Mouse (Mus musculus) 3134 (cell line): Measurements from ENCODE around the gene Synm.

Source experiments
- DNase-seq: peaks from one replicate; pipeline ENCODE4 v3.0.0-alpha.2; 2011; ENCODE audit warnings: low spot score; ENCODE audit not compliant: insufficient read length; ENCODE audit errors: extremely low read depth

Gene Synm

GRCm38 (mm10) chr7:67701252-67701914 is 58.2 kb downstream of the Synm start:
- peak; percentile 27 for DNase-seq

GRCm38 (mm10) chr7:67700846-67701245 is 58.7 kb downstream of the Synm start:
- DNase-seq = peak; percentile 28

DNA sequence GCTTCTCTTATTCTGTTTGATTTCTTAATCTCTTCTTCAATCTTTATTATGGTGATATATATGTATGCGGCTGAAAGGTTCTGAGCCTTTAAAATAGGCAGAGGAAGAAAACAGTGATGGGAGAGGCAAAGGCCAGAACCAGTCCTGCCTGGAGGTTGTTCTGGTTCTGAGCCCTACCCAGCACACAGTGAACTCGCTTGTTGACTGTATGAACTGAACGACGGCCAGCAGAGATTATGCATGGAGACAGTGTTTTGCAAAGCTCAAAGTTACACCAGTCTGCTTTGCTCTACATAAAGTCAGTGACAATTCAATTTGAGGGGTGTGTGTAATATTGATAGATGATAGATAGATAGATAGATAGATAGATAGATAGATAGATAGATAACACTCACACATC is 60.2 kb downstream of the Synm start:
- no peak for DNase-seq

DNA sequence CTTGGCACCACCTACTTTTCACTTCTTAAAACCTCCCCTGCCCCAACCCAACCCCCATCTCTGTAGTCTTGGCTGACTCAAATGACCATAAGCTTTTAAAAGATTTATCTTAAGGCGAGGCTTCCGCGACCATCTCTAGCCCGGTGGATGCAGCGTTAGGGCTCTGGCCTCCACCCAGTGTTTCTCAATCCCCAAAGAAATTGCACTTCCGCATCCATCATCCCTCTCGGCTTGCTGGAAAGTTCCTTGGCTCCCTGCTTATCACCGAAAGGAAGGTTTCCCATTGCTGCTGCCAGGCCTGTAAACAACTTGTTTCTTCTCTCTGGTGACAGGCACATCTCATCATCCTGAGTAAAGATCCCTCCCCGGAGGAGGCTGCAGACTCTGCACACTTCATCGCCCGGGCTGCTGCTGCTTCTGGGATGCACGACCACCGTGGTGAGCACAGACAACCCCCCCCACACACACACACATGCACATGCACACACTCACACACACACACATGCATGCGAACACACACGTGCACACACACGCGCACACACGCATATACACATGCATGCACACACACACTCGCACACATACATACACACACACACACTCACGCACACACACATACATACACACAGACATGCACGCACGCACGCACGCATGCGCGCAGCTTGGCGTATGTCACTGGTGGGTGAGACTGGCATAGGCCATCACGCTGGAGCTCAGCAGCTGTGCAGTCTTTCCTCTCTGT is 61.5 kb downstream of the Synm start:
- DNase-seq = no peak

GRCm38 (mm10) chr7:67695906-67696305 is 63.6 kb downstream of the Synm start:
- no peak for DNase-seq

DNA sequence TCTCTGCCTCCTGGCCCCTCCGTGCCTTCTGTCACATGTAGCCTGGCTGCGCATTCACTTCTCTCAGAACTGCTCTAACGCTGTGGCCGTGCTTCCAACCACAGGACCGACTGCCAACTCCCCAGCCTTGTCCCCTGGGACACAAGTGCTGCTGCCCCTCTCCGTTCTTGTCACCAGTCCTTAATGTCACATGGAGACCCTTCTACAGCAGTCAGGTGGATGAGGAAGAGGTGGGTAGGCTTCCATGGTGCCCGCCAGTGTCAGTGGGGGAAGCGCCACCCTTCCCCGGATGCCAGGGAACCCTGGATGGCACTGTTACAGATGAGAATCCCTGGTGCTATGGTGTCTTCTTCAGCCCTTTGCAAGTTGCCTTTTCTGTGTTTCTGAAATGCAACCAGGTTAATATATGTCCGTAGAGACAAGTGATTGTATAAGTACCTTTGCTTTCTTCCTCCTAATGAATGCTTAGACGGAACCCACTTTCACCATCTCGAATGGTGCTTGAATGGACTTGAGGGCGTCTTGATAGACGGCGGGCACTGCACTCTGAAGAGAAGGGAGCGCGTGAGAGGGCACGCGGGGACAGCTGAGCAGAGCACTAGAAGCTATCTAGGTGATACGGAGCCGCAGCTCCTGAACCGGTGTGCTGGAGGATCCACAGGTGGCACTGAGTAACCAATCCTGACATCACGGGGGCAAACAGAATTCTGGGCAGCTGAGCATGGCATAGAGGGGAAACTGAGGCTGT is 66.6 kb downstream of the Synm start:
- DNase-seq = no peak

- DNase-seq = no peak
These were observed 67.4 kb downstream of the Synm start for GRCm38 (mm10) chr7:67692141-67692540.

DNA sequence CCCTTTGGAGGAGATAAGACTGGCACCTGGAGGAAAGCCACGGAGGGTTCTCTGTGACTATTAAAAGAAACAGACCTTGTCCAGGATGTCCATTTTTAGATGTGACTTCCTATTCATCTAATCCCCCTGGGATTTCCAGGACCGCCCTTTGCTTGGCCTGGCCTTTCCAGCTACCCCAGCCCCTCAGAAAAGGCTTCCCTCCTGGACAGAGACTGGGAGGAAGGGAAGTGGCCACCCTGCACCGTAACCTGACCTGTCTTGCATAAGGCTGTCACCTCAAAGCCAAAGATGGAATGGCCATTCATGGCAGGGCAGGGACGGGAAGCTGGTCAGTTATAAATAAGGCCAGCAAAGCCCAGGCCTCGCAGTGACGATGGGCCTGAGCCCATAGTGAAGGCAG is 68.5 kb downstream of the Synm start:
- DNase-seq = no peak

- DNase-seq = no peak
These were observed 69.7 kb downstream of the Synm start for GRCm38 (mm10) chr7:67689793-67690192.

GRCm38 (mm10) chr7:67688281-67688680 is 71.3 kb downstream of the Synm start:
- no peak for DNase-seq

GRCm38 (mm10) chr7:67686545-67686944 is 73.0 kb downstream of the Synm start:
- no peak for DNase-seq

DNA sequence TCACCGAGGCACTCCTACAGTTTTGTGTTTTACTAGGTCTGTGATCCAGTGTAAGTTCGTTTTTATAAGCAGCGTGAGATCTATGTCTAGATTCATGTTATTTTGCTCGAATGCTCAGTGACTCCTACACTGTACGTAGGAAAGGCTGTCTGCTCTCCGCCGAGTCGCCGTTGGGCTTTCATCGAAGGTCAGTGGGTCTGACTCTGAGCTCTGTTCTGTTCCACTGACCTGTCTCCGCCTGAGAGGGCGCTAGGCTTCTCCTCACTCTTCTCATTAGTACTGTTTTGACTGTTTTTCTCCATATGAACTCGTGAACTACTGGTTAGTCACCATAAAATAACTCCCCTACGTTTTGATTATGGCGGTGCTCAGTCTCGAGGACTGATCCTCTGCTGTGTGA is 76.5 kb downstream of the Synm start:
- DNase-seq = no peak

DNA sequence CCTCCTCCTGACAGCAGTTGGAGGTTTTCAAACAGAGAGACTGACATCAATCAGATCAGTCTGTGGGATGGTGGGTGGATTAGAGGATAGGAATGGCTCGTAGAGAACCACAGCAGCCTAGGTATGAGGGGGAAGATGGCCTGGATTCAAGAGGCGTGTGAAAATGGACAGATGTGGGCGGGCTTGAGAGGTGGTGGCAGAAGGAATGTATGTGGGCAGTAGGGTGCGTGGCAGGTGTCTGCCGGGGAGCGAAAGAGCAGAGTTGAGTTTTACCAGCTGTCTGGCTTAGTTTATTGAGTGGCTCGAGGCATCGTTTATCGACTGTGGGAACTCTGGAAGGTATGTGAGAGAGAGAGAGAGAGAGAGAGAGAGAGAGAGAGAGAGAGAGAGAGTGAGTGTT is 78.5 kb downstream of the Synm start:
- no peak for DNase-seq
